Mouse (Mus musculus): Measurements from ENCODE around the gene Evi2a.

- TF ChIP-seq CTCF (IDR thresholded peaks at IDR 0.05; ENCODE audit: low read depth, low read length) (no peak), POLR2A (IDR thresholded peaks at IDR 0.05; ENCODE audit: extremely low read depth, insufficient read depth, low read length) (no peak)
Observed at GRCm38 (mm10) chr11:79568197-79568911, 37.9 kb upstream of the Evi2a start.
